Mouse (Mus musculus): ENCODE data around the gene Gm2a. TPM values are rescaled to one million over a fixed set of nuclear protein-coding genes. Genes with fewer than 3 reads are reported as not detected.
"Not testable (repeated sequence)": the region's sequence is repeated elsewhere in the genome, so short reads cannot be mapped to it uniquely, and the experiment has no call there.

Gene Gm2a
- total and polyA plus RNA-seq, 3 experiments, result 187 to 283 (median 232) TPM

GRCm38 (mm10) chr11:55096731-55097462 lies 1.0 kb upstream of the Gm2a start:
- DNase-seq, result no peak

DNA sequence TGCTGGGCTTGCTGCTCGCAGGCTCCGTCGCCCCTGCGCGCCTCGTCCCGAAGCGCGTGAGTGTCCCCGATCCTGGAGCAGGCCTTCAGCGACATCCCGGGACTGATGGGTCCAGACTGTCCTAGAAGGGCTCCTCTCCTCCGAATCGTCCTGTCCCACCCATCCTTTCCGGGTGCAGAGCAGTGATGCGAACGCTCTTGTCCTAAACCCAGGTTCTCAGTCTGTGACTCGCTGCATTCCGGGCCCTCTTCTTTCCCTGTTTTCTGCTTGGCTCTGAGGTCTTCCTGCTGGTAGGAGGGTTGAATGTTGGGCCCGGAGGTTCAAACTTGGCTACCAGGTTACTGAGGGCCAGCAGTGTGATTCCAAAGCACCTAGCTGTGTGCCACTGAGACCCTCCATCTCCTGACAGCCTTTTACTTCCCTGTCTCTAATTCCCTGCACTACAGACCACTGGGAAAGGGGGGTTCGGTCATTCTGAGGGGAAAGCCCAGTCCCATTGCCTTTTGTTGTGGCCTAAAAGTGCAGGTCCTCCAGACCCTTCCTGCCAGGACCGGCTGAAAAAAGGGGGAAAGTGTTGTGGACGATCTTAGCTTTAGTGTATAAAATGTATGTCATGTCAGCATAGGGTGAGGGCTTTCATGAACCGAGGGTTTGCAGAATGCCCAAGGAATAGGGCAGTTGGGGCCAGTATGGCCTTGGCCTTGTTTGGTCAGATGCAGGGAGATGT lies 437 bp downstream of the Gm2a start:
- DNase-seq, result peak; percentile 61

DNA sequence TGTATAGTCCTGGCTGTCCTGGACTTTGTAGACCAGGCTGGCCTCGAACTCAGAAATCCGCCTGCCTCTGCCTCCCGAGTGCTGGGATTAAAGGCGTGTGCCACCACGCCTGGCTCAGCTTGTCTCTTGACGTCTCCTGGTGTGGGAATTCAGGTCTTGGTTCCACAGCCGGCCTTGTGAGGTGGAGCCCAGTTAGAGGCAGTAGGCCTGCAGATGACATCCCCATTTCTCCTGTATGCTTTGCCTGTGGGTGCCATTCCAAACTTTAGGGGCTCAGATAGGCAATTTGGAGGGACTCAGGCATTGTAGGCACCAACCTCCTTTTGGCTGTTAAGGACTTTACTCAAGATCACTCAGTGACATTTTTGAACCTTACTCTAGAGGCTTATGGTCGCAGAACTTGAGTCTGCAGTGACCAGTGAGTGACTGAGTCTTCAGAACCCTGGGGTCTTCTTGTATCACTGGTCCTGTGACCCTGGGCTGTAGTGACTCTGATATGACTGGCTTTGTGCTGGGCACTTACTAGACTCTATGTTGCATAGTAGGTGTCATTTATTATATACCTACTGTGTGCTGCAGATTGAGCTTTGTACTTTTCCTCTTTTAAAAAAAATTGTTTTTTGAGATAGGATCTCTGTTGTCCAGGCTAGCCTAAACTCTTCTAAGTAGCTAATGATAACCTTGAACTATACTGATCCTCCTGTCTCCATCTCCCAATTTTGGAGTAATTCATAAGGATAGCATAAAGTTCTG lies 1.3 kb downstream of the Gm2a start:
- no peak for DNase-seq

GRCm38 (mm10) chr11:55099868-55100267 lies 2.0 kb downstream of the Gm2a start:
- no peak for DNase-seq

- no peak for DNase-seq
These were observed 4.1 kb downstream of the Gm2a start for GRCm38 (mm10) chr11:55102015-55102414.

GRCm38 (mm10) chr11:55103229-55103628 lies 5.3 kb downstream of the Gm2a start:
- DNase-seq, result peak; percentile 81

- DNase-seq, result no peak
These were observed 7.5 kb downstream of the Gm2a start for GRCm38 (mm10) chr11:55105389-55105788.

GRCm38 (mm10) chr11:55106636-55107035 lies 8.7 kb downstream of the Gm2a start:
- DNase-seq, result no peak

GRCm38 (mm10) chr11:55109521-55110300 lies 11.8 kb downstream of the Gm2a start:
- no peak for DNase-seq

DNA sequence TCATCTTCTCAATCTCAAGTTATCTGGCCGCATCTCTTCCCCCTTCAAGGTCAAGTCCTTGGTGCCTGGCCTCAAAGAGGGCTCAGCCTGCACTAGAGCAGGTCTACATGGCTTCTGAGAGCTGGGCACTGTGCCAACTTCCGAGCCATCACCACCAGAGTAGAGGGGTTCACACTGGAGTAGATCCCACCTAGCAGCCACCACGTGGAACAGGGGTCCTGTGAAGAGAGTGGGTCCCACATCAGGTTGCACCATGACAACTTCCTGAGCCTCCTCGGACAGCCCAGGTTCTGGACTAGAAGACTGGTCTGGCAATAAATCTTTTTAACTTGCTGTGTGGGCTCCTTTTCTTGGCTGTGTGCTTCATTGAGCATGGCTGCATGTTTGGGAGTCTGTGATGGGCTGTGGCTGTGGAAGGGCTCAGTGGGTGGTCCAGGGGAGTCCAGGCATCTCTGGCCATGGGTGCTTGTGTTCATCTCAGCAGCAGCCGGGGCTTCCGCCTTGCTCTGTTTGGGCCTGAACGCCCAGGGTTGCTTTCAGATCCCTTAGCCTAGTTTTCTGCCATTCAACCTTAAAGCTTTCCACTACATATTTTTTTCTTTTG lies 12.8 kb downstream of the Gm2a start:
- no peak for DNase-seq

DNA sequence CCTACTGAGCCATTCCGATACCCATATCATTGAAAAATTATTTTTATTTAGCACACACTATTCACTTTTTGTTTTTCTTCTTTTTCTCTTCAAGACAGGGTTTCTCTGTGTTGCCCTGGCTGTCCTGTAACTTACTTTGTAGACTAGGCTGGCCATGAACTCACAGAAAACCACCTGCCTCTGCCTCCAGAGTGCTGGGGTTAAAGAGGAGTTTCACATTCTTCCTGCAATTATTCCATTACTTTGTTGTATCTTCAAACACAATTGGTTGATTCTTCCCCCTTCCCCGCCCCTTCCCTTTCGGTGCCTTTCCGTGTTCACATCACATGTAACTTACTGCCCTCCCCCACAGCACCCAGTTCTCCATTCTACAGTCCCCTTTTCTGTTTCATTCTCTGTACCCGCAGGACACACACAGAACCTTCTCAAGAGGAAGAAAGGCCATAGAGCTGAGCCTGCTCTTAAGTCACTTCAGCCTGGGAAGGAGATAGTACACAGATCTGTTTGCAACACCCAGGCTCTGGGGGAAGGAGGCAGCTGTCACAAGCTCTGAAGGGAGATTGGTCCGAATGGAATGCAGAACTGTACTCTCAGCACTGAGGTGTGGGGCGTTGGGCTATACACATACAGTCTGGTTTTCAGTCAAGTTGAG lies 15.4 kb downstream of the Gm2a start:
- no peak for DNase-seq

DNA sequence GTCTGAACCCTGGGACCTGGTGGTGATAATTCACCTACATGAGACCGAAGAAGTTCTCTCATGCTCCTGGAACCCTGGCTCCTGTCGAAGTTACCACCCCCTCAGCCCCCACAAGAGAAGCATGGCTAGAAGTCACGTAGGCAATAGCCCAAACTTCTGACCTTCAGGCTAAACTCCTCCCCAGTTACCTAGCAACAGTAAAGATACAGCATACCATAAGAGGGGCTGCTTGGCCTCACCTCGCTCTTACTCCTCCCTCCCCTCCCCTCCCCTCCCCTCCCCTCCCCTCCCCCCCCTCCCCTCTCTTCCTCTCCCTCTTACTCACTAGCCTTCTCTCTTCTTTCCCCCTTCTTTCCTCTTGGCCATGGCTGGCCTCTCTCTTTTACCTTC lies 15.9 kb downstream of the Gm2a start:
- not testable (repeated sequence) for DNase-seq

DNA sequence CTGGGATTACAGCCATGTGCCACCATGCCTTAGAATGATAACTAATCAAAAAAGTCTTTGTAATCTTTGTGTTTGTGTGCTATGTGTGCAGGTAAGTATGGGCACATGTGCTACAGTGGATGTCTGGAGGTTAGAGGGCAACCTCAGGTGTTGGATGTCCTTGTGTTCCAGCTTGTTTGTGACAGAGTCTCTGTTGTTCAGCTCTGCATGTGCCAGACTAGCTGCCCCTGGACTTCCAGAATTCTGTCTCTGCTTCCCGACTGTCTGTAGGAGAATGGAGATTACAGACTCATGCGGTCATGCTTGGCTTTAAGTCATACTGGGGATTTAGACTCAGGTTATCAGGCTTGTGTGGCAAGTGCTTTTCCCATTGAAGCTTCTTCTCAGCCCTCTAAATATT lies 16.4 kb downstream of the Gm2a start:
- DNase-seq, result no peak

DNA sequence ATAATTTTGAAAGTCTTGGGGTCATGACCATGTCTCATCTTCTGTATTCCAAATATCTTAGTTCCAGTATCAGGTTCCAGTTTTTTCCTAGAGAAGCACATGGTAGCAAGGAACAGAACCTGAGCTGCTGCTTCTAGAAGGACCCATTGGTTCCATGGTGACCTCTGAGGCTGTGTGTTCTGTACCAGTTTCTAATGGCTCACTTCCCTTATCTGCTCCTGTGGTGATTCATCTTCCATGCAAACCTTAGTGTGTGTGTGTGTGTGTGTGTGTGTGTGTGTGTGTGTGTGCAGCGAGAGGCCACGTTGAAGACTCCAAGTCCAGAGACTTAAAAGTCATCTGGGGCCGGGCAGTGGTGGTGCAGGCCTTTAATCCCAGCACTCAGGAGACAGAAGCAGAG lies 18.1 kb downstream of the Gm2a start:
- DNase-seq, result peak; percentile 69

DNA sequence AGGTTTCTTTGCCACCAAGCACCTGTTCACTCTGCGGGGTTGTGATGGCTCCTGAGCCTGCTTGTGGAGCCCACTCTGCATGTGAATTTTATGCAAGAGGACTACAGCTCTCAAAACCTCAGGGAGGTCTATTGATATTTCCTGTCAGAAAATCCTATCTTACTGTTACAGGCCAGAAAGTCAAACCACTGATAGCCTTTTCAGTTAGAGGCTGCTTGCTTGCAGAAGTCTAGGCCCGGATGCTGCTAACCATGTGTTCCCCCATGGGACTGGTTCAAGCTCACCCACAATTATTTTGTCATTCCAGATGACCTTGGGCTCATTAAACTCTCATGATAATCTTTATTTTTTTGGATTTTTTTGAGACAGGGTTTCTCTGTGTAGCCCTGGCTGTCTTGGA lies 19.1 kb downstream of the Gm2a start:
- DNase-seq, result no peak

- no peak for DNase-seq
These were observed 22.4 kb downstream of the Gm2a start for GRCm38 (mm10) chr11:55120279-55120678.

DNA sequence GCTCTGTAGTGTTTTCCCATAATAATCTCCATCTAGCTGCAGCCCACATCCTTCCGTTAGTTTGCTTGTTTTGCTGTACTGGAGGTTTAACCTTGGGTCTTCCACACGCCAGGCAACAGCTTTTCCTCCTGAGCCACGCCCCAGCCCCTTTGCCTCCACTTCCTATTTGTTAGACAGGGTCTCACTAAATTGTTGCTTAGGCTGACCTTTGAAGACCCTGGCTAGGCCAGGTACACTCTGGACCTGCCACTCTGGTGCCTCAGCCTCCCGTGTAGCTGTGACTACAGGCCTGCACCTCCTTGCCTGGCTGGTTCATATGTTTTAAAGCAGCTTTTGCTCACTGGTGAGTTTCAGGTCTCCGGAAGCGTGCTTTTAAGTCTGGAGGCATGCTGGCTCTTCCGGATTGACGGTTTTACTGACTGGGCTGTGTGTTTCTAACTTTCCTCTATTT lies 22.9 kb downstream of the Gm2a start:
- DNase-seq, result no peak

DNA sequence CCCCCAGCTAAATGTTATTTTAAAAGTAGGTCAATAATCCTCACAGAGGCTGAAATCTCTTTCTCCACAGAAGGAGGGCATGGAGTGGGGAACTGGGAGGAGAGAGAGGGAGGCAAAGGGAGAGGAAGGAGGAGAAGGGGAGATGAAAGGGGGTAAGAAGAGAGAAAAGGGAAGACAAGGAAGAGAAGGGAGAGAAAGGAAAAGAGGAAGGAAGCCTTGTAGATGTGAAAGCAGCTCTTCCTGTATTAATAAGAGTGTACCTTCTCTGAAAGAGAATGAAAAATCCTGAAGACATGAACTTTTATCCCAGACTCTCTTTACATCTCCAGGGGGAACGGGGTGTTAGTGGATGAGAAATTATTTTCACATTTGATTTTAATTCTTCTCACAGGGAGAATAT lies 23.5 kb downstream of the Gm2a start:
- no peak for DNase-seq

DNA sequence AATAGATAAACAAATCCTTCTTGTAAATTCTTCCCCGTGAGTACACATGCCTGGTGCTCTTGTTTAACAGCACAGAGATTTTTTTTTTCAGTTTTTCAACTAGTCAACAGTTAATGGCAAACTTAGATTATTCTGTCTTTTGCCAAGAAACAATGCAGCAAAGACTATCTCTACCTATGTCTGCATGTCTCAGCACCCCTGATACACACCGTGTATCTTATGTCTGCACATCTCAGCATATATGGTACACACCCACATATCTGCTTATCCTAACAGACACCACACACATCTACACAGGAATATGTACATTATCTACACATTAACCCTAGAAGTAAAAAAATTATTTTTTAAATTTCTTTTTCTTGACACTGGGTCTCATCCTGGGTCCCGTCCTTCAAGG lies 28.7 kb downstream of the Gm2a start:
- no peak for DNase-seq

DNA sequence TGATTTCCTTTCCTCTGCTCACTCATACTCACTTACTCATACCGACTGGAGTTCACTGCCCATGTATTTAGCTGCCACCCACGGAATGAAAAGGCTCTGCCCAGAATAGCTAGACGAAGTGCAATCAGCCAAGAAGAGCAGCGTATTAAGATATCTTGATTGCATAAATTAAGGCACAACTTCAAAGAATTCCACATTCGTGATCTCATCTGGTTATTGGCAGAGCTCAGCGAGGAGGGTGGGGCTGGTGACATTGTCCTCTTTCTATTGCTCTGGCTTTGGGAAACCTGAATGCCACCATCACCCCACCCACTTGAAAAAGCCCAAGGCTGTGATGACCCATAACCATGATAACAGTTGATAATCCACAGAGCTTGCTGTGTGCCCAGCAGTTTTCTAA lies 30.0 kb downstream of the Gm2a start:
- peak; percentile 79 for DNase-seq

DNA sequence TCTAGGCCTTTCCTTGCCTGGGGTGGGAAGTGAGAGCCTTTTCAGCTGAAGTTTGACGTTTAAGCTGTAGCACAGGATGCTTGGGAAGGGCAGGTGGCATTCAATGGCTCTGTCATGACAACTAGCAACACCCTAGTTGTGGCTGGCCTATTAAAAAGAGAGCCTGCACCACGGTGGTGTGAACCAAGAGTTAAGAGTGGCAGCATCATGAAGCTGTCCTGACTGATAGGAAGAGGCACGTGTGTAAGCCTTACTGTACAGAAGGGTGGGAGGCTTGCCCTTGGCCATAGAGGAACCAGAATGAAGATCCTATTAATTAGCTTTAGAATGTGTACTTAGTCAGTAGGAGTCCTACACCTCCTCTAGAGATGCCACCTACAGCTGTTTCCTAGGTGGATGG lies 30.5 kb downstream of the Gm2a start:
- no peak for DNase-seq

All from adrenal gland, adult 2 months (tissue).